Mouse (Mus musculus): ENCODE measurements at regions not wholly inside any gene's neighbourhood (a gene's known extent, or its start where the extent isn't known, plus 50 kb on each side); places are given as distances from the start of the nearest gene placed in this dataset.
"Not testable (repeated sequence)": the region's sequence is repeated elsewhere in the genome, so short reads cannot be mapped to it uniquely, and the experiment has no call there.

GRCm38 (mm10) chr8:113489436-113490107, 145.8 kb upstream of the Mon1b start:
- DNase-seq, result no peak

- DNase-seq, result no peak
These were observed 144.5 kb upstream of the Mon1b start for GRCm38 (mm10) chr8:113490891-113491290.

- no peak for DNase-seq
These were observed 138.5 kb upstream of the Mon1b start for GRCm38 (mm10) chr8:113496896-113497295.

- no peak for DNase-seq
These were observed 132.7 kb upstream of the Mon1b start for GRCm38 (mm10) chr8:113502671-113503070.

- no peak for DNase-seq
These were observed 122.5 kb upstream of the Mon1b start for GRCm38 (mm10) chr8:113512856-113513255.

- DNase-seq, result no peak
These were observed 121.3 kb upstream of the Mon1b start for GRCm38 (mm10) chr8:113513886-113514730.

GRCm38 (mm10) chr8:113514731-113515375, 120.5 kb upstream of the Mon1b start:
- DNase-seq, result not testable (repeated sequence)

- no peak for DNase-seq
These were observed 119.2 kb upstream of the Mon1b start for GRCm38 (mm10) chr8:113516176-113516575.

- no peak for DNase-seq
These were observed 117.5 kb upstream of the Mon1b start for GRCm38 (mm10) chr8:113517912-113518311.

GRCm38 (mm10) chr8:113523561-113523960, 111.8 kb upstream of the Mon1b start:
- DNase-seq, result no peak

- no peak for DNase-seq
These were observed 104.2 kb upstream of the Mon1b start for GRCm38 (mm10) chr8:113531116-113531665.

- no peak for DNase-seq
These were observed 102.5 kb upstream of the Mon1b start for GRCm38 (mm10) chr8:113532881-113533280.

- no peak for DNase-seq
These were observed 94.0 kb upstream of the Mon1b start for GRCm38 (mm10) chr8:113541437-113541836.

GRCm38 (mm10) chr8:113542082-113542481, 93.3 kb upstream of the Mon1b start:
- no peak for DNase-seq

GRCm38 (mm10) chr8:113542713-113543112, 92.7 kb upstream of the Mon1b start:
- DNase-seq, result no peak

GRCm38 (mm10) chr8:113549200-113549599, 86.2 kb upstream of the Mon1b start:
- DNase-seq, result no peak

- DNase-seq, result no peak
These were observed 83.7 kb upstream of the Mon1b start for GRCm38 (mm10) chr8:113551454-113552273.

- DNase-seq, result no peak
These were observed 82.6 kb upstream of the Mon1b start for GRCm38 (mm10) chr8:113552826-113553225.

- no peak for DNase-seq
These were observed 80.5 kb upstream of the Mon1b start for GRCm38 (mm10) chr8:113554700-113555455.

- peak in 1 of 2 experiments; percentile 12 for DNase-seq
These were observed 78.4 kb upstream of the Mon1b start for GRCm38 (mm10) chr8:113556994-113557393.

GRCm38 (mm10) chr8:113581098-113581497, 54.3 kb upstream of the Mon1b start:
- no peak for DNase-seq
